Mouse (Mus musculus) cortical plate, adult 2 months (tissue): ENCODE data around the gene Kcnip4.

ENCODE experiments used
- CTCF ChIP-seq: fragments of 200-500 bp; IDR thresholded peaks from 2 replicates; pipeline ENCODE4 v1.5.1; 2011; ENCODE audit warnings: mild to moderate bottlenecking, control low read depth, low read length; ENCODE audit not compliant: insufficient read depth; ENCODE audit errors: extremely low read depth
- POLR2A ChIP-seq: fragments of 200-500 bp; IDR thresholded peaks from 2 replicates; pipeline ENCODE4 v1.6.1; 2011; ENCODE audit warnings: mild to moderate bottlenecking, low read length, control low read depth; ENCODE audit not compliant: insufficient read depth; ENCODE audit errors: extremely low read depth

GRCm38 (mm10) chr5:48633631-48634030, 891.1 kb downstream of the Kcnip4 start:
- TF ChIP-seq POLR2A: no peak
- no peak for TF ChIP-seq CTCF
